Mouse (Mus musculus): ENCODE results near the gene Ice1. TPM values are rescaled to one million over a fixed set of nuclear protein-coding genes. Genes with fewer than 3 reads are reported as not detected.

Gene Ice1
- polyA plus RNA-seq, 1 experiment from 2014 or later = 3.8 TPM

DNA sequence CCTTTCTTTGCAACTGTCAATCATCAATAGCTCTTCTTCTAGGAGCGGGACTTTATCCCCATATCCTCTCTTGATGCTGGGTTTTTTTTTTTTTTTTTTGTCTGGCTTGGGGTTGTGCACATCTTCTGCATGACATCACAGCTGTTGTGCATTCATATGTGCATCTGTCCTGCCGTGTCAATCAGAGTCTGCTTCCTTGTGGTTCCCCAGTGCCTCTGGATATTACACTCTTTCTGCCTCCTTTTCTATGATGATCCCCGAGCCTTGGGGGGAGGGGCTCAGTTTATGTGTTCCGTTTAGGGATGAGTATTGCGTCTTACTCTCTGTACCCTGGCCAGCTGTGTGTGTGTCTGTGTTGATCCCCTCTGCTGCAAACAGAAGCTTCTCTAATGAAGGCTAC is 84.0 kb downstream of the Ice1 start:
- no peak overlapping the region for H3K4me3 ChIP-seq (replicated peaks)
- no peak overlapping the region for H3K4me2 ChIP-seq
- H3K9me3 ChIP-seq (replicated peaks) = no peaks in the 10 kb centered on the region
- no peak for ATAC-seq (ENCODE audit: insufficient read depth)
- H3K9ac ChIP-seq = no peak overlapping the region
- no peak overlapping the region for H3K27ac ChIP-seq (replicated peaks)
- H3K36me3 ChIP-seq (replicated peaks) = no peaks in the 10 kb centered on the region
- H3K27me3 ChIP-seq = no peaks in the 10 kb centered on the region
- WGBS (ENCODE audit: insufficient replicate concordance) = 58% methylated on average over 5 of the region's 5 CpGs
- H3K4me1 ChIP-seq (replicated peaks) = no peaks in the 10 kb centered on the region

DNA sequence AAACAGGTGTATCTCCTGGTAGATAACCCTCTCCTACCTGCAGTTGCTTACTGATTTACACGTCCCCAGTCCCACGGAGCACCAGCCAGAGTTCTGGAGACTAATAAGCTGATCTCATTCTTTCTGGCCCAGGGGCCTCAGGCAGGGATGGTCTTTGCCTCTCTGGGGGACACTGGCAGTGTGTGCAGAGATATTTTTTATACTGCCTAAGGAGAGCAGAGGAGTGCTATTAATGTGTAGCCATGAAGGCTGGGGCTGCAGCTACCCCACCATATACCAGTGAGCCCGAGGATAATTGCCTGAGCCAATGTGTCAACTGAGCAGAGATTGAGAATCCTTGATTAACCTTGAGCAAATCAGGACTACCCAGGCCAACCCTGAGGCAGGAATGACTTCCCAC is 90.0 kb downstream of the Ice1 start:
- Histone ChIP-seq H3K4me3 (replicated peaks) (no peak overlapping the region), H3K36me3 (replicated peaks) (no peaks in the 10 kb centered on the region), H3K9me3 (replicated peaks) (no peaks in the 10 kb centered on the region), H3K27me3 (no peaks in the 10 kb centered on the region), H3K4me2 (no peak overlapping the region), H3K27ac (replicated peaks) (no peak overlapping the region), H3K9ac (no peak overlapping the region), H3K4me1 (replicated peaks) (no peaks in the 10 kb centered on the region)
- no peak for ATAC-seq (ENCODE audit: insufficient read depth)
- 42% methylated on average over 3 of the region's 3 CpGs for WGBS (ENCODE audit: insufficient replicate concordance)

DNA sequence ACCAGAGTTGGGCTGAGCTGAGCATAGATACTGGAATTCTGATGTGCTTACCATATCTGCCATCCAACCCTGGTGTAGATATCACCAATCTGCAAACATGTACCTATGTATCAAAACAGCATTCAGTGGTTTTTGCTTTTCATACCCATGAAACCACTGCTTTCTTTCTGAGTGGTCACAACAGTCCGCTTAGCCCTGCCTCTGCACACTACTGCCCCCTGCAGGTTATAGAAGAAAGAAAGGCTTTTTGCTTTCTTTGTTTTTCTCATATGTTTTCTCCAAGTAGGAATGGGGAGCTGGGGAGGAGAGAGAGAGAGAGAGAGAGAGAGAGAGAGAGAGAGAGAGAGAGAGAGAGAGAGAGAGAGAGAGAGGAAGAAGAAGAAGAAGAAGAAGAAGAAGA is 92.2 kb downstream of the Ice1 start:
- Histone ChIP-seq H3K27me3 (no peaks in the 10 kb centered on the region), H3K9me3 (replicated peaks) (no peaks in the 10 kb centered on the region), H3K36me3 (replicated peaks) (no peaks in the 10 kb centered on the region), H3K4me2 (no peak overlapping the region), H3K27ac (replicated peaks) (no peak overlapping the region), H3K4me3 (replicated peaks) (no peak overlapping the region), H3K9ac (no peak overlapping the region), H3K4me1 (replicated peaks) (no peaks in the 10 kb centered on the region)
- WGBS (ENCODE audit: insufficient replicate concordance) = 3% methylated on average over 1 of the region's 1 CpGs
- ATAC-seq (ENCODE audit: insufficient read depth) = no peak

DNA sequence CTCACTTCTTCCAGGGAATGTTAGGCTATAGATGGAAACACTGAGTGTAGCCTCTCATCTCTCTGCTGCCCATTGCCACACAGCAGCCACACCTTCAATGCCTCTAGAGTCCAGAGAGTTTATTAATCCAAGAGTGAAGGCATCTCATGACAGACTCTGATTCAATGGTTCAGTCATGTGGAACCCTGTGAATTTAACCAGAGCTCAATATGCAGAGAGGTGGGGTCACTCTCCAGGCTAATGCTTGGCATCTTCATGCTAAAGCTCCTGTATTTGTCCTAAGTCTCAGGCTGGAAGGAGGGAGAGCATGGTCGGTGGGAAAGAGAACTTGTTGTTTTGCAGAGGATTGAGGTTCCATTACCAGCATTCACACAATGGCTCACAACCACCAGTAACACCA is 97.6 kb downstream of the Ice1 start:
- no peaks in the 10 kb centered on the region for H3K36me3 ChIP-seq (replicated peaks)
- H3K4me2 ChIP-seq = no peak overlapping the region
- H3K4me3 ChIP-seq (replicated peaks) = no peak overlapping the region
- 50% methylated on average over 1 of the region's 1 CpGs for WGBS (ENCODE audit: insufficient replicate concordance)
- no peaks in the 10 kb centered on the region for H3K27me3 ChIP-seq
- H3K9me3 ChIP-seq (replicated peaks) = no peaks in the 10 kb centered on the region
- no peaks in the 10 kb centered on the region for H3K4me1 ChIP-seq (replicated peaks)
- H3K9ac ChIP-seq = no peak overlapping the region
- H3K27ac ChIP-seq (replicated peaks) = no peak overlapping the region
- ATAC-seq (ENCODE audit: insufficient read depth) = no peak

DNA sequence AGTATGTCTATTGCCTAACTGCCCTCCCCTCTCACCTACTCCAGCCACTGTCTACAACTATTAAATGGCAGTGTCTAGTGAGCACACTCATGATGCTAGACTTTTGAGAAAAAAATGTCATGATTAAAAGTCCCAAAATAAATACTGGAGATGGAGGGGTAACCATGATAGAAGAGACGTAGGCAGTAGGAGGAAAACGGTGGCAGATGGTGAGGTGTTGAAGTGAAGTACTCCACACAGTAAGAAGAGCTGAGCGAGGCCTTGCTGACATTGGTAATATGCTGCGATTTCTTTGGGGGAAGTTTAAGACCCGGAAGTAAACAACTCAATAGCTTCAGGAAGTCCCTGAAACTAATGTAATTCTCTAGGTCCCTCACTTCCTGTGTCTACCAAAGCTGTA is 104.0 kb downstream of the Ice1 start:
- 67% methylated on average over 5 of the region's 5 CpGs for WGBS (ENCODE audit: insufficient replicate concordance)
- ATAC-seq (ENCODE audit: insufficient read depth) = no peak
- H3K9me3 ChIP-seq (replicated peaks) = no peaks in the 10 kb centered on the region

DNA sequence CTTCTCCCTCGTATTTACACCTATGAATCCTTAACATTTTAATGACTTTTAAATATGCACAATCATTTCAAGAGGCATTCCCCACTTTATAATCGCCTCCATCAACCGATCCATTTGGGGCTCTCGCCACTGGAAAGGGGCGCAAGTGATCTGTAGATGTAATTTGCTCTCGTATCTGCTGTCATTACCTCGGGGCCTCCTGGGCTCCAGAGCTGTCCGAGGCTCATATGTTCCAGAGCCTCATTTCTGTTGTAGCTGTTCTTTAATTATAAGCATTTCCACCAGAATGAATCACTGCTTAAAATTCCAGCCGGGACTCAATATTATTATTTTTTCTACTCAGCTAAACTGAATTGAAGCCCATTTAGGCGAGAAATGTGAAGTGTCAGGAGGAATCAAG is 104.7 kb downstream of the Ice1 start:
- H3K36me3 ChIP-seq (replicated peaks) = no peaks in the 10 kb centered on the region
- no peaks in the 10 kb centered on the region for H3K9me3 ChIP-seq (replicated peaks)
- H3K27me3 ChIP-seq = no peaks in the 10 kb centered on the region
- no peak for ATAC-seq (ENCODE audit: insufficient read depth)
- no peak overlapping the region for H3K27ac ChIP-seq (replicated peaks)
- no peak overlapping the region for H3K9ac ChIP-seq
- no peak overlapping the region for H3K4me3 ChIP-seq (replicated peaks)
- no peak overlapping the region for H3K4me2 ChIP-seq
- 72% methylated on average over 10 of the region's 10 CpGs for WGBS (ENCODE audit: insufficient replicate concordance)
- no peaks in the 10 kb centered on the region for H3K4me1 ChIP-seq (replicated peaks)

More for the DNA sequence above, 104.0 kb downstream of the Ice1 start:
- H3K27ac ChIP-seq (replicated peaks) = no peak overlapping the region
- H3K4me3 ChIP-seq (replicated peaks) = no peak overlapping the region
- H3K36me3 ChIP-seq (replicated peaks) = no peaks in the 10 kb centered on the region
- H3K9ac ChIP-seq = no peak overlapping the region
- H3K4me2 ChIP-seq = no peak overlapping the region
- H3K4me1 ChIP-seq (replicated peaks) = no peaks in the 10 kb centered on the region
- no peaks in the 10 kb centered on the region for H3K27me3 ChIP-seq

DNA sequence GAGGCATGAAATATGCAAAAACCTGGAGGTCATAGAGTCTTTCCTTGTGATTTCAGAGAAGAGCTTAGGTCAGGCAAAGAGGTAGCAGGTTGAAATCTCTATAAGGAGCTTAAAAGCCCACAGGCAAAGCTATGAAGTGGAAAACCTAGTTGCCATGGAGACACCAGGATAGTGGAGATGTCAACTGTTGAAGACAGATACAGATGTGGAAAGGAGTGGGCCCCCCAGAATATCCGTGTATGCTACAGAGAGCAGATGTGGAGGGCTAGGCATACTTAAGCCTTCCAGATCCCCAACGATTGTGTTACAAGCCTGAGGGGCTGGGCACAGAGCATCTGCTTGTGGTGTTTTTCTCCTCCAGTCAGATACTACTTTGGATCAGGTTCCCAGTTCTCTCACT is 119.8 kb downstream of the Ice1 start:
- Histone ChIP-seq H3K36me3 (replicated peaks) (no peaks in the 10 kb centered on the region), H3K4me1 (replicated peaks) (no peaks in the 10 kb centered on the region), H3K9me3 (replicated peaks) (no peaks in the 10 kb centered on the region), H3K27ac (replicated peaks) (no peak overlapping the region), H3K27me3 (no peaks in the 10 kb centered on the region), H3K9ac (no peak overlapping the region), H3K4me3 (replicated peaks) (no peak overlapping the region), H3K4me2 (no peak overlapping the region)
- no peak for ATAC-seq (ENCODE audit: insufficient read depth)
- WGBS (ENCODE audit: insufficient replicate concordance) = 50% methylated on average over 2 of the region's 2 CpGs

DNA sequence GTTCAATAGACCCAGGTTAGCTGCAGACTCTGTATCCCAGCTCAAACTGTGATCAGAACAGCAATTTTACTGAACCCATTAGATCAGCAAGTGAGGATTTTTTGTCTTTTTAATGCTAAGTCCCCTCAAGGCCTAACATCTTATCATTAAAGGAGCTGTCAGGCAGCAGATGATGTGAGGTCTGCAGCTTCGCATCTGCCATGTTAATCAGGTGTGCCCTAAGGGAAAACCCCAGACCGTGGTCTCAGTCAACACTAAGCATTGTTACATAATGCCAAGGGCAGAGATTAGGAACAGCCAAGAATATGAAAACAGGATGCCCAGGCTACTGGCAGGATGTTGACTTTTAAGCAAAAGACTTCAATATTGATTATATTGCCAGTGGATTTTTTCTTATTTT is 122.4 kb downstream of the Ice1 start:
- no peaks in the 10 kb centered on the region for H3K4me1 ChIP-seq (replicated peaks)
- H3K4me2 ChIP-seq = no peak overlapping the region
- H3K9ac ChIP-seq = no peak overlapping the region
- H3K27ac ChIP-seq (replicated peaks) = no peak overlapping the region
- no peaks in the 10 kb centered on the region for H3K9me3 ChIP-seq (replicated peaks)
- 60% methylated on average over 2 of the region's 2 CpGs for WGBS (ENCODE audit: insufficient replicate concordance)
- ATAC-seq (ENCODE audit: insufficient read depth) = no peak
- H3K4me3 ChIP-seq (replicated peaks) = no peak overlapping the region
- no peaks in the 10 kb centered on the region for H3K27me3 ChIP-seq
- no peaks in the 10 kb centered on the region for H3K36me3 ChIP-seq (replicated peaks)

DNA sequence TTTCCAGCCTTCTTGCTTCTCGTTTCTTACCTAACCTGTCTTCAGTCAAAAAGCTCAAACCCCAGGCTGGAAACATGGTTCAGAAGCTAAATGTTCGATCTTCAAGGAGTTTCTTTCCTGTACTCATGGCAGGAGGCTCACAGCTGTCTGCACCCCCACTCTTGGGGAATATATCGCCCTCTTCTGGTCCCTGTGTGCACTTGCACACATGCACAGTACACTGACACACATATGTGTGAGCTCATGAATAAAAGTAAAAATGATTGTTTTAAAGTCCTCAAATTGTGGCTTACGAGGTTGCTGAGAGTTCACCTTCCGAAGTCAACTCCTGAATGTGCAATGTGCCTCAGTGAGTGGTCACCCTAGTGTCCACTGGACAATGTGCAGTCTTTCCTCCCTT is 127.2 kb downstream of the Ice1 start:
- Histone ChIP-seq H3K9me3 (replicated peaks) (no peaks in the 10 kb centered on the region), H3K4me2 (no peak overlapping the region), H3K4me3 (replicated peaks) (no peak overlapping the region), H3K36me3 (replicated peaks) (no peaks in the 10 kb centered on the region), H3K9ac (no peak overlapping the region), H3K27me3 (no peaks in the 10 kb centered on the region), H3K4me1 (replicated peaks) (no peaks in the 10 kb centered on the region), H3K27ac (replicated peaks) (no peak overlapping the region)
- ATAC-seq (ENCODE audit: insufficient read depth) = no peak
- 53% methylated on average over 5 of the region's 5 CpGs for WGBS (ENCODE audit: insufficient replicate concordance)

DNA sequence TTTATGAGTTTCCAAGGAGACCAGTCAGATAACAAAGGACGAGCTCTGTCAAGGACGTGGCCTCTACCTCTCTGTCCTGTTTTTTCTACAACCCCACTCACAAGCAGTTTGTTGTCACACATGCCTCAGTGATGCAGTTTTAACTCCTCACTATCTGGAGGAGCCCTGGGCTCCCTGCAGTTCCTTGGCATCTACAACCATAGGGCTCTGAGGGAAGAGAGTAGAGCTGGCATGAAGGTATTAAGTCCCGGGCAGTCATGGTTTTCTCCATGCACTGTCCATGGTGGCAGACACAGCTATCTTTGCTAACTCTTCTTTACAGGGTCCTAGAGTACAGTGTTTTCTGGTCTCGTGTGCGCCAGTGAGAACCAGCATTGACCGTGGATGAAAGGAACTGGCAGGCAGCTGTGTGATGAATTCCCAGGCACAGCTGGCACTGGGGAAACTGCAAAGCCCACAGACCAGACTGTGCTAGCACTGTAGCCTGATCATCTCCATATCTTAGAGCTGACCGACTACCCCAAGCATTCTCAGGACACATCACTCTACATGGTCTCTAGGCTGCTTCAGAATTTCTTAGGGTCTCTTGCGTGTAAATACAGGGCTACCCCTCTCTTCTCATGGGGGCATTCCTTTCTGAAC is 127.9 kb downstream of the Ice1 start:
- H3K27me3 ChIP-seq = no peaks in the 10 kb centered on the region
- H3K27ac ChIP-seq (replicated peaks) = no peak overlapping the region
- no peak for ATAC-seq (ENCODE audit: insufficient read depth)
- H3K4me3 ChIP-seq (replicated peaks) = no peak overlapping the region
- no peaks in the 10 kb centered on the region for H3K9me3 ChIP-seq (replicated peaks)
- no peaks in the 10 kb centered on the region for H3K36me3 ChIP-seq (replicated peaks)
- H3K9ac ChIP-seq = no peak overlapping the region
- H3K4me1 ChIP-seq (replicated peaks) = no peaks in the 10 kb centered on the region
- no peak overlapping the region for H3K4me2 ChIP-seq
- 57% methylated on average over 8 of the region's 8 CpGs for WGBS (ENCODE audit: insufficient replicate concordance)

DNA sequence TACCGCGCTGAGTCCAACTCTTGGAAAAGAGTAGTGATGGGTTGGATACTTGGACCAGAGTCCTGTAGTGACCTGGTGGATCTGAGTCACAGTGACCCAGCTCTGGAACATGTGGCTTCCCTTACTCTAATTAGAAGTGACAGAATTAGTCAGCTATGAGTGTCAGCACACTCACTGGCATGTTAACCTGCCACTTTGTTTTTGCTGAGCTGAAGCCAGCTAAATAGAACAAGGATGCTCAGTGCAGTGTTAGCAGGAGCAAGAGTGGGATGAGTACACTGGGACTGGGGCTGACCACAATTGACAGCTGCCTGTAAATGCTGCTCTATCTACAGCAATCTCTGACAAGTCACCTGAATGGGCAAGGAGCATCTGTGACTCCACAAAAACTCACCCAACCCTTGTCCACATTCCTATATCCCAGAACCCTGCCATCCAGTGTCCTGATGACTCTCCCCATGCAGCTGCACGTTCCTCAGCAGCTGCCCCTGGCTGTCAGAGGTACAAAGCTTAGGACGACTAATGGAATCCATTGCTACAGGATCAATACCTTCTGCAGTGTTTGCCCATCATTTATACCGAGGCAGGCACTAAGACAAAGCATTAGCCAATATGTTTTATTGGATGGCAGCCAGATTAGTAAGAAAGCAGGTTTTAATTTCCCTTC is 128.6 kb downstream of the Ice1 start:
- Histone ChIP-seq H3K4me2 (no peak overlapping the region), H3K36me3 (replicated peaks) (no peaks in the 10 kb centered on the region), H3K27ac (replicated peaks) (no peak overlapping the region), H3K9me3 (replicated peaks) (no peaks in the 10 kb centered on the region), H3K9ac (no peak overlapping the region), H3K4me3 (replicated peaks) (no peak overlapping the region), H3K27me3 (no peaks in the 10 kb centered on the region), H3K4me1 (replicated peaks) (no peaks in the 10 kb centered on the region)
- WGBS (ENCODE audit: insufficient replicate concordance) = 51% methylated on average over 5 of the region's 5 CpGs
- ATAC-seq (ENCODE audit: insufficient read depth) = no peak

Measured in liver, embryonic 15.5 days (tissue).